Mouse (Mus musculus) stomach, postnatal 0 days (tissue): ENCODE results near the gene Ncbp2. TPM values are rescaled to one million over a fixed set of nuclear protein-coding genes. Genes with fewer than 3 reads are reported as not detected.

ENCODE experiments used
- ATAC-seq: fragments of 200-750 bp; cut with Nextera tagmentation; 2 replicates; pipeline ENCODE4 v1.8.0; 2017; ENCODE audit not compliant: low FRiP score, low TSS enrichment
- DNase-seq: peaks from one replicate; pipeline ENCODE4 v3.0.0-alpha.2; 2016; ENCODE audit warnings: low spot score
- H3K27ac ChIP-seq: fragments of 300-500 bp; sonication (generic); replicated peaks from 2 replicates; pipeline ENCODE4 v1.5.1; 2014; ENCODE audit warnings: mild to moderate bottlenecking, control low read depth
- H3K27me3 ChIP-seq: fragments of 300-500 bp; sonication (generic); 2 replicates; pipeline ENCODE4 v1.6.1; 2014; ENCODE audit warnings: low read length; ENCODE audit not compliant: control insufficient read depth, insufficient read depth
- H3K36me3 ChIP-seq: fragments of 300-500 bp; sonication (generic); 2 replicates; pipeline ENCODE4 v1.6.1; 2014; ENCODE audit warnings: low read length, mixed read lengths; ENCODE audit not compliant: control insufficient read depth, insufficient read depth
- H3K4me1 ChIP-seq: fragments of 300-500 bp; sonication (generic); replicated peaks from 2 replicates; pipeline ENCODE4 v1.6.1; 2014; ENCODE audit warnings: antibody characterized with exemption; ENCODE audit not compliant: control insufficient read depth, insufficient read depth
- H3K4me2 ChIP-seq: fragments of 300-500 bp; sonication (generic); replicated peaks from 2 replicates; pipeline ENCODE4 v1.6.1; 2014; ENCODE audit warnings: low read depth, mild to moderate bottlenecking, control low read depth, moderate library complexity
- H3K4me3 ChIP-seq: fragments of 300-500 bp; sonication (generic); 2 replicates; pipeline ENCODE4 v1.5.1; 2014; ENCODE audit warnings: low read depth, low read length, control low read depth
- H3K9ac ChIP-seq: fragments of 300-500 bp; sonication (generic); 2 replicates; pipeline ENCODE4 v1.6.1; 2014; ENCODE audit warnings: mild to moderate bottlenecking, low read length, control low read depth, mixed read lengths
- H3K9me3 ChIP-seq: fragments of 300-500 bp; sonication (generic); 2 replicates; pipeline ENCODE4 v1.6.1; 2016; ENCODE audit warnings: low read length; ENCODE audit not compliant: control insufficient read depth
- CTCF ChIP-seq: IDR thresholded peaks from 2 replicates; pipeline ENCODE4 v1.5.1; 2016; ENCODE audit warnings: antibody characterized with exemption, low read depth, mild to moderate bottlenecking, moderate library complexity
- EP300 ChIP-seq: optimal IDR thresholded peaks from 2 replicates; pipeline ENCODE3; 2016; ENCODE audit warnings: antibody characterized with exemption
- WGBS: fragments of 180-500 bp; shearing (Covaris S2); extraction: QIAGEN DNeasy Blood & Tissue Kit; methylation state at CpG from one replicate; pipeline ENCODE4 v1.1.7; 2014; 5-methylcytosine and 5-hydroxymethylcytosine counted together
- polyA plus RNA-seq: library from polyadenylated mRNA; unstranded; fragments of >200 nt; fragmentation: Nextera tagmentation; extraction: Ambion mirVana; gene quantifications from 2 replicates; pipeline ENCODE4 v1.2.1, GENCODE M21; 2015

The Ncbp2 gene
- polyA plus RNA-seq, 1 experiment from 2014 or later = 52.3 TPM

- Histone ChIP-seq H3K4me2 (peak overlapping the region; percentile 83; the same call in 1 of the 2 replicates), H3K9me3 (no peaks in the 10 kb centered on the region), H3K27me3 (no peaks in the 10 kb centered on the region), H3K4me3 (no peak overlapping the region), H3K36me3 (no peaks in the 10 kb centered on the region), H3K4me1 (no peaks in the 10 kb centered on the region; the same call in 1 of the 2 replicates), H3K27ac (0 out of 2 replicates have a peak overlapping the region, but pooled peaks have one; percentile 13), H3K9ac (no peak overlapping the region; the same call in 1 of the 2 replicates)
- ATAC-seq = no peak
- 66% methylated on average over 5 of the region's 5 CpGs for WGBS
- DNase-seq = no peak
- TF ChIP-seq CTCF = no peak
- no peak for TF ChIP-seq EP300
Observed at GRCm38 (mm10) chr16:31932255-31932654, 16.1 kb upstream of the Ncbp2 start.

- ATAC-seq (peak; percentile 88), DNase-seq (peak; percentile 86)
- Histone ChIP-seq H3K9ac (peak overlapping the region; percentile 64), H3K27ac (peak overlapping the region; percentile 78), H3K4me2 (peak overlapping the region; percentile 83), H3K27me3 (no peaks in the 10 kb centered on the region), H3K4me3 (peak overlapping the region; percentile 52), H3K9me3 (no peaks in the 10 kb centered on the region), H3K36me3 (no peaks in the 10 kb centered on the region), H3K4me1 (no peaks in the 10 kb centered on the region; the same call in 1 of the 2 replicates)
- peak; percentile 96 for TF ChIP-seq CTCF
- TF ChIP-seq EP300 = no peak
- WGBS = under 1% methylated on average over 50 of the region's 50 CpGs
Observed at GRCm38 (mm10) chr16:31932840-31933697, 15.2 kb upstream of the Ncbp2 start.

GRCm38 (mm10) chr16:31933751-31934549 is 14.4 kb upstream of the Ncbp2 start, which contains the start of gene Pigz:
Gene Pigz (plus strand): TSS chr16:31933851.
- peak within 1 kb of the TSS; percentile 78 for H3K27ac ChIP-seq
- DNase-seq = peak; percentile 67
- no peak for TF ChIP-seq CTCF
- TF ChIP-seq EP300 = no peak
- H3K4me2 ChIP-seq = peak within 1 kb of the TSS; percentile 83
- H3K36me3 ChIP-seq = no peaks in the 10 kb centered on the region
- H3K4me3 ChIP-seq = peak within 1 kb of the TSS; percentile 52
- H3K27me3 ChIP-seq = no peaks in the 10 kb centered on the region
- no peaks in the 10 kb centered on the region for H3K9me3 ChIP-seq
- peak; percentile 35; the same call in 1 of the 2 replicates for ATAC-seq
- WGBS = 10% methylated on average over 42 of the region's 42 CpGs
- H3K4me1 ChIP-seq = no peaks in the 10 kb centered on the region; the same call in 1 of the 2 replicates
- H3K9ac ChIP-seq = peak within 1 kb of the TSS; percentile 64

- ATAC-seq = no peak
- H3K4me3 ChIP-seq = 0 out of 2 replicates have a peak overlapping the region, but pooled peaks have one; percentile 22
- H3K9me3 ChIP-seq = no peaks in the 10 kb centered on the region
- no peaks in the 10 kb centered on the region; the same call in 1 of the 2 replicates for H3K4me1 ChIP-seq
- no peak for TF ChIP-seq CTCF
- TF ChIP-seq EP300 = no peak
- H3K4me2 ChIP-seq = peak overlapping the region; percentile 46
- H3K27ac ChIP-seq = no peak overlapping the region
- H3K36me3 ChIP-seq = no peaks in the 10 kb centered on the region
- no peaks in the 10 kb centered on the region for H3K27me3 ChIP-seq
- 41% methylated on average over 13 of the region's 13 CpGs for WGBS
- H3K9ac ChIP-seq = no peak overlapping the region; the same call in 1 of the 2 replicates
- DNase-seq = no peak
Observed at GRCm38 (mm10) chr16:31934550-31935010, 13.7 kb upstream of the Ncbp2 start.

GRCm38 (mm10) chr16:31935091-31935979 is 13.0 kb upstream of the Ncbp2 start:
- H3K9ac ChIP-seq = peak overlapping the region; percentile 18; the same call in 1 of the 2 replicates
- ATAC-seq (no peak), DNase-seq (no peak)
- TF ChIP-seq EP300 = no peak
- H3K27me3 ChIP-seq = no peaks in the 10 kb centered on the region
- WGBS = 8% methylated on average over 36 of the region's 36 CpGs
- no peaks in the 10 kb centered on the region; the same call in 1 of the 2 replicates for H3K4me1 ChIP-seq
- H3K4me2 ChIP-seq = peak overlapping the region; percentile 46
- H3K4me3 ChIP-seq = peak overlapping the region; percentile 22
- H3K9me3 ChIP-seq = no peaks in the 10 kb centered on the region
- no peaks in the 10 kb centered on the region for H3K36me3 ChIP-seq
- no peak overlapping the region for H3K27ac ChIP-seq
